Mouse (Mus musculus) frontal cortex, postnatal 14 days (tissue): ENCODE measurements around the gene Ccdc57.
"Not testable (repeated sequence)": the region's sequence is repeated elsewhere in the genome, so short reads cannot be mapped to it uniquely, and the experiment has no call there.

ENCODE experiments used
- DNase-seq, 2 experiments: peaks; one replicate each; pipeline ENCODE4 v3.0.0; 2022; ENCODE audit warnings: low spot score in 2 of 2

The Ccdc57 gene

GRCm38 (mm10) chr11:120784064-120784791, 148.4 kb downstream of the Ccdc57 start, which contains the start of the genes Rfng and Gps1:
TSS of gene Rfng (minus strand) at chr11:120784207.
TSS of gene Gps1 (plus strand) at chr11:120784272.
- DNase-seq = peak in 1 of 2 experiments; percentile 72

DNA sequence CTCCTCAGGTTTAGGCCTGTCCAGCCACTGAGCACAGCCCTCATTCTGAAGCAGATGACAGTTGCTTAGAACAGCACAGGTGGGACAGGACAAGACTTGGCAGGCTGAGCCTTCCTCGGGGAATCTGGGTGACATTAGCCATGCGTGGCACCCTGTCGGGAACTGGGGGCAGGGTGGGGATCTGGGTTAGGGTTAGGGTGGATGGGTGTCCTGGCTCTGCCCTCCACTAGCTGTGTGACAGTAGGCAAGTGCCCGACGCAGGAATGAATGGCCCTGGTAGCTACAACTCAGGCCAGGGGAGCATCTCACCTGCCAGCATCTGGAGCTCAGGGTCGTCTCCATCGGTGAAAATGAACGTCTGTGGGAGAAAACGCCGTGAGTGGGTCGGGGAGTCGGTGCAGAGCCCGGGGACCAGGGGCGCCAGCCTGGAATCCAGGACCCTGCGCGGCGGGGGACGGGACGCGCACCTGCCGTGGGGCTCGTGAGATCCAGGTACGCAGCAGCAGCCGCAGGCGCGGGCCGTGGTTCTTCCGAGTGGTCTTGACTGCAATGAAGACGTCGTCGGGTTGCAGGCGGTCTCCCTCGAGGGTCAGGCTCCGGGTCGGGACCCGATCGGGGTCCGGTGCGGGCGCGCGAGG, 149.1 kb downstream of the Ccdc57 start:
- DNase-seq = no peak

DNA sequence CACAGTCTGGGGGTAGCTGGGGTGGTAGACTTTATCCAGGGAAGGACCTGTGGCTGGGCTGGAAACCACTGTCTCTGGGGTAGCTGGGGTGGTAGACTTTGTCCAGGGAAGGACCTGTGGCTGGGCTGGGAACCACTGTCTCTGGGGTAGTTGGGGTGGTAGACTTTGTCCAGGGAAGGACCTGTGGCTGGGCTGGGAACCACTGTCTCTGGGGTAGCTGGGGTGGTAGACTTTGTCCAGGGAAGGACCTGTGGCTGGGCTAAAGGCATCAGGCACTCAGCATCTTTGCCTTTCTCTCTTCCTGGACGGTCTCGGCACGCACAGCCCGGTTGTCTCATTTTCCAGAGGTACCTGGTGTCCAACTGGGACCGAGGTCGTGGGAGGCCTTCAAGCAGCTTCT, 151.3 kb downstream of the Ccdc57 start:
- DNase-seq = not testable (repeated sequence)

DNA sequence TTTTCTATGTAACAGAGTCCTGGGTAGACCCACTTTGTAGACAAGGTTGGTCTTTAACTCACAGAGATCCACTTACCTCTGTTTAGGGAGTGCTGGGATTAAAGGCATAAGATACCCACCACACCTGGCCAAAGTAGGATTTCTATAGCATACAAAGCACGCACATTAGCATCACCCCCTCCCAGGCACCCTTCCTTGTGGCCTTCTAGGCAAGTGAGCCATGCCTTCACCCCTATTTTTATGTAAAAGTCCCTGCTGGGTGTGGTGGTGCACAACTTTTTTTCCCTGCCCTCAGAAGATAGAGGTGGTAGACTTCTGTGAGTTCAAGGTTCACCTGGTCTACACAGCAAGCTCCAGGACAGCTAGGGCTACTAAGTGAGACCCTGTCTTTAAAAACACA, 152.8 kb downstream of the Ccdc57 start:
- no peak for DNase-seq

DNA sequence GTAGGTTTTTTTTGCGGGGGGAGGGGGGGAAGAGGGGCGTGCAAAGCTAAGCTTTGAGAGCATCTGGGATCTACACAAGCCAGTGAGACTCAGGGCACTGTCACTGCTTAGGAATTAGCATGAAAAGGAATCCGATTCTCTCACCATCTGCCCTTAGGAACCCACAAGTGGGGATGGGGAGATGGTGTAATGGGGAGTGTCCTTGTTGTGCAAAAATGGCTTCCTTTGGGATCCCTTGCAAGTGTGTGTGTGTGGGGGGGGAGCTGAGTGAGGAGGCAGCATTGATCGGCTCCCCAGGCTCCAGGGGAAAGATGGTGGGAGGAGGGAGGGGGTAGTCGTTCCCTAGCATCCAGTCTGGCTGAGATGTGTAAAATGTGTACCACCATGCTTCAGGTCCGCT, 155.5 kb downstream of the Ccdc57 start:
- no peak for DNase-seq
